Mouse (Mus musculus): ENCODE measurements around the gene Chchd2.

DNA sequence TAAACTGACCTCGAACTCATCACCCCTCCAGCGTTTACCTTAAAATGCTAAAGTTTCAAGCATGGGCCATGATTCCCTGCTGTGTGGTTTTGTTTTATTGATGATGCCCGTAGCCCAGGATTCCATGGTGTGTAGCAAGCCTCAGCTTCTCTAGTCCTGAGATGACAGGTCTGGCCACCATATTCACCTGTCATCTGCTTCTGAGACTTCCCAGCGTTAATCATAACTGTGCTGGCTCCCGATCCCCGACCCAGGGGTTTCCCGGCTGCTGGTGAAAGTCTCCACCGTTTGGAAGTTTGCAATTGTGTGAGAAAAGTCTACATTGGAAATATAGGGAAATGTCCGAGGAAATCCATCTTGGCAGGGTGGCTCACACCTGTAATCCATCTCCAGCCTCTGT is 21.9 kb upstream of the Chchd2 start:
- no peak for TF ChIP-seq POLR2A (IDR thresholded peaks at IDR 0.05; ENCODE audit: control insufficient read depth, low read depth, low read length)
- TF ChIP-seq CTCF (IDR thresholded peaks at IDR 0.05; ENCODE audit: control insufficient read depth, insufficient read depth, insufficient replicate concordance, low read depth, low read length): no peak

All from testis, adult 2 months (tissue).